Mouse (Mus musculus) kidney, embryonic 16.5 days (tissue): ENCODE measurements around the gene Cmtm2b. TPM values are rescaled to one million over a fixed set of nuclear protein-coding genes. Genes with fewer than 3 reads are reported as not detected.
"Not testable (repeated sequence)": the region's sequence is repeated elsewhere in the genome, so short reads cannot be mapped to it uniquely, and the experiment has no call there.

Experiments used
- ATAC-seq: fragments of 200-750 bp; cut with Nextera tagmentation; 2 replicates; pipeline ENCODE4 v1.8.0; 2017; ENCODE audit warnings: moderate TSS enrichment; ENCODE audit not compliant: low FRiP score, low TSS enrichment
- H3K27ac ChIP-seq: fragments of 300-500 bp; sonication (generic); 2 replicates; pipeline ENCODE4 v1.5.1; 2014; ENCODE audit warnings: low read length
- H3K27me3 ChIP-seq: fragments of 300-500 bp; sonication (generic); 2 replicates; pipeline ENCODE4 v1.6.1; 2014; ENCODE audit warnings: low read length, control low read depth, mixed read lengths; ENCODE audit not compliant: insufficient read depth
- H3K36me3 ChIP-seq: fragments of 300-500 bp; sonication (generic); 2 replicates; pipeline ENCODE4 v1.6.1; 2014; ENCODE audit warnings: low read length, control low read depth, mixed read lengths; ENCODE audit not compliant: insufficient read depth
- H3K4me1 ChIP-seq: fragments of 300-500 bp; sonication (generic); 2 replicates; pipeline ENCODE4 v1.6.1; 2014; ENCODE audit warnings: low read length, control low read depth, mixed read lengths; ENCODE audit not compliant: insufficient read depth
- H3K4me2 ChIP-seq: fragments of 300-500 bp; sonication (generic); replicated peaks from 2 replicates; pipeline ENCODE4 v1.6.1; 2014; ENCODE audit warnings: low read depth, low read length
- H3K4me3 ChIP-seq: fragments of 300-500 bp; sonication (generic); 2 replicates; pipeline ENCODE4 v1.5.1; 2014; ENCODE audit warnings: mild to moderate bottlenecking, low read length
- H3K9ac ChIP-seq: fragments of 300-500 bp; sonication (generic); replicated peaks from 2 replicates; pipeline ENCODE4 v1.6.1; 2014; ENCODE audit warnings: low read length
- H3K9me3 ChIP-seq: fragments of 300-500 bp; sonication (generic); 2 replicates; pipeline ENCODE4 v1.6.1; 2016; ENCODE audit warnings: low read length, control low read depth
- WGBS: fragments of 180-500 bp; shearing (Covaris S2); extraction: QIAGEN DNeasy Blood & Tissue Kit; methylation state at CpG from one replicate; pipeline ENCODE4 v1.1.7; 2014; 5-methylcytosine and 5-hydroxymethylcytosine counted together
- polyA plus RNA-seq: library from polyadenylated mRNA; unstranded; fragments of >200 nt; fragmentation: Nextera tagmentation; extraction: Ambion mirVana; gene quantifications from 2 replicates; pipeline ENCODE4 v1.2.1, GENCODE M21; 2015

Cmtm2b gene
- not detected in 2 replicates for polyA plus RNA-seq

DNA sequence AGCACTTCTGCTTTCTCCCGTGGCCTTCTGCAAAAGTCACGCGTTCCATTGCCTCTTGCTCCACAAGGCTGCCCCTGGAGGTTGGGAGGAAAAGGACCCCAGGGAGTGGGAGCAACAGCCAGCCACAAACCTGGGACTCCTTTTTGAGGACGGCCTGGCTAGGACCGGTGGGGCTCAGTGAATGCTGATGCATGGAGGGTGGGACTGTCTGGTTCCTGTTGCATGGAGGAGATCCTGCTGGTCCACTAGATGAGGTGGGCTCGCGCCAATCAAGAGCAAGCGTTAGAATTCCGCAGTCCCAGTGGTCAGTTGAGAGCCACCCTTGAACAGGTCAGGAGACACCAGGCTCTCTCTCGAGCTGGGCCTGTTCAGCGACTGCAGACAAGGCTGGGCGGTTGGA lies at the start of gene Cmtm2b:
Cmtm2b (plus strand) TSS at position 301 of the 400 bp plus-strand sequence.
- WGBS = 85% methylated on average over 12 of the region's 12 CpGs
- not testable (repeated sequence) for H3K27me3 ChIP-seq, ATAC-seq, H3K9me3 ChIP-seq, H3K4me2 ChIP-seq, H3K36me3 ChIP-seq, H3K4me1 ChIP-seq, H3K9ac ChIP-seq, H3K4me3 ChIP-seq, H3K27ac ChIP-seq

- WGBS = 86% methylated on average over 12 of the region's 12 CpGs
- H3K9ac ChIP-seq, H3K27me3 ChIP-seq, H3K9me3 ChIP-seq, ATAC-seq, H3K27ac ChIP-seq, H3K4me3 ChIP-seq, H3K36me3 ChIP-seq, H3K4me1 ChIP-seq, H3K4me2 ChIP-seq: not testable (repeated sequence)
Observed at GRCm38 (mm10) chr8:104293081-104293480, 28.9 kb upstream of the Cmtm2b start, which contains the start of gene Cmtm2a. Gene Cmtm2a (minus strand): TSS chr8:104293181.

- ATAC-seq = no peak
- Histone ChIP-seq H3K27ac (no peak overlapping the region), H3K36me3 (no peaks in the 10 kb centered on the region), H3K27me3 (no peaks in the 10 kb centered on the region), H3K4me3 (no peak overlapping the region), H3K4me2 (no peak overlapping the region), H3K9ac (no peak overlapping the region), H3K9me3 (no peaks in the 10 kb centered on the region), H3K4me1 (no peaks in the 10 kb centered on the region)
- 89% methylated on average over 1 of the region's 1 CpGs for WGBS
Observed at GRCm38 (mm10) chr8:104294396-104294795, 27.6 kb upstream of the Cmtm2b start.

- not testable (repeated sequence) for H3K4me3 ChIP-seq, H3K9me3 ChIP-seq, H3K4me1 ChIP-seq, H3K27ac ChIP-seq, H3K9ac ChIP-seq, ATAC-seq, H3K27me3 ChIP-seq, H3K36me3 ChIP-seq, H3K4me2 ChIP-seq
- 12% methylated on average over 3 of the region's 3 CpGs for WGBS
Observed at GRCm38 (mm10) chr8:104301577-104301976, 20.5 kb upstream of the Cmtm2b start.

- H3K9me3 ChIP-seq, H3K4me3 ChIP-seq, H3K4me1 ChIP-seq, ATAC-seq, H3K27ac ChIP-seq, H3K36me3 ChIP-seq, H3K9ac ChIP-seq, H3K4me2 ChIP-seq, H3K27me3 ChIP-seq: not testable (repeated sequence)
- WGBS = 85% methylated on average over 4 of the region's 4 CpGs
Observed at GRCm38 (mm10) chr8:104302536-104302935, 19.5 kb upstream of the Cmtm2b start.

DNA sequence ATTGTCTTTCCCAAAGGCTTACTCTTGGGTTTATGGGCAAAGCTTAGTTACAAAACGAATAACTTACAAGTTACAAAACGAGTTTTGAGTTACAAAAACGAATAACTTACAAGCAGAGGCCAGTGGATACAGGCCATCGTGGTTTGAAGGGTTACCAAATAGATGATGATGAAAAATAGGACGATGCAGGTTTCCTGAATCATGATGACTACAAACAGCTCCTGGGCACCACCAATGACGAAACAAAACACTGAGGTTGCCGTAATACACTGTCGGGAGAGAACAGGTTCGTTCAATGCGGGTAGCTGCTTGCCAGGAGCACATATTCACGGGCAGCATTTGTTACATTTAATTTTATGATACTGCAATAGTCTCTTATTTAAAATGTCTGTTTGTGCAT lies 17.1 kb upstream of the Cmtm2b start:
- no peak for ATAC-seq
- H3K4me3 ChIP-seq = no peak overlapping the region
- H3K9me3 ChIP-seq = no peaks in the 10 kb centered on the region
- WGBS = 84% methylated on average over 11 of the region's 11 CpGs
- H3K36me3 ChIP-seq = no peaks in the 10 kb centered on the region
- H3K27ac ChIP-seq = no peak overlapping the region
- no peaks in the 10 kb centered on the region for H3K27me3 ChIP-seq
- H3K4me2 ChIP-seq = no peak overlapping the region
- H3K4me1 ChIP-seq = no peaks in the 10 kb centered on the region
- H3K9ac ChIP-seq = no peak overlapping the region

DNA sequence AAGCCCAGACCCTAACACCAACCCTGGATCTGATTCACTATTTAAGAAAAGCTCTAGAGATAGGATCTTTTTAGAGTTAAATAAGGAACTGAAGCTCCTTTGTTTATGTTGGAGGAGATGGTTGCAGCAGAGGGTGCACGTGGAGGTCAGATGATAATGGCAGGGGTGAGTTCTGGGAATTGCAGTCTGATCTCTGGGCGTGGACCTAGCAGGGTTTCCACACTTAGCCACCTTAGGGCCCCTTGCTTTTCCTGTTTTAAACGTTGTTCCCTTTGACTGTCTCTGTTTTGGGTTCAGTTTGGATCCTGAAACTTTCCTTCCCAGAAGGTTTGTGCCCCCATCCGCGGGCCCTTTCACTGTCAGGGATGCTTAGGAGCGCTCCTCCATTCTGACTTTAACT lies 13.7 kb upstream of the Cmtm2b start:
- not testable (repeated sequence) for H3K4me1 ChIP-seq, H3K27ac ChIP-seq, H3K9ac ChIP-seq, H3K4me2 ChIP-seq, ATAC-seq, H3K4me3 ChIP-seq, H3K9me3 ChIP-seq, H3K36me3 ChIP-seq, H3K27me3 ChIP-seq
- 46% methylated on average over 6 of the region's 6 CpGs for WGBS

DNA sequence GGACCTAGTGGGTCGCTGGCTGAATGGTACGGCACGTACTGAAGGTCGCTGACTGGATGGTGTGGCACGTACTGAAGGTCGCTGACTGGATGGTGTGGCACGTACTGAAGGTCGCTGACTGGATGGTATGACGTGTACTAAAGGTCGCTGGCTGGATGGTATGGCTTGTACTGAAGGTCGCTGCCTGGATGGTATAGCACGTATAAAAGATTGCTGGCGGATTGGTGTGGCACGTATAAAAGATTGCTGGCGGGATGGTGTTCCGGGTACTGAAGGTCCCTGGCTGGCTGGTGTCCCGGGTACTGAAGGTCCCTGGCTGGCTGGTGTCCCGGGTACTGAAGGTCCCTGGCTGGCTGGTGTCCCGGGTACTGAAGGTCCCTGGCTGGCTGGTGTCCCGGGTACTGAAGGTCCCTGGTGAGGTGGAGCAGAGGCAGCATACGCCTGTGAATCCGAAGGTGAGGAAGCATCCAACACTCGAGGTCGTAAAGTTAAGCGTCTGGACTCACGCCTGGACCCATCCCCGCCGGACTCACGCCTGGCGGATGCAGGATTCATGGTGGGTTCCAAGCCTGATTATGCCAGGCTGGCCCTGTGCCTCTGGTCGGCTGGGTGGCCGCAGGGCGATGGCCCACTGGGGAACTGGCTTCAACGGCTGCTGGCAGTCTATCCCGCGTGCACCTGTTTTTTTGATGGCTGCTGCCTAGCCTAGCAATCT lies 12.4 kb upstream of the Cmtm2b start, which contains the start of the genes Gm45711 and Cmtm1:
Gm45711 (minus strand) TSS at position 641 of the 715 bp plus-strand sequence.
Cmtm1 (minus strand) TSS at position 705 of the 715 bp plus-strand sequence.
- not testable (repeated sequence) for H3K9ac ChIP-seq, H3K36me3 ChIP-seq, H3K4me3 ChIP-seq, ATAC-seq, H3K4me1 ChIP-seq, H3K4me2 ChIP-seq, H3K27ac ChIP-seq, H3K27me3 ChIP-seq, H3K9me3 ChIP-seq
- WGBS = 87% methylated on average over 36 of the region's 36 CpGs

DNA sequence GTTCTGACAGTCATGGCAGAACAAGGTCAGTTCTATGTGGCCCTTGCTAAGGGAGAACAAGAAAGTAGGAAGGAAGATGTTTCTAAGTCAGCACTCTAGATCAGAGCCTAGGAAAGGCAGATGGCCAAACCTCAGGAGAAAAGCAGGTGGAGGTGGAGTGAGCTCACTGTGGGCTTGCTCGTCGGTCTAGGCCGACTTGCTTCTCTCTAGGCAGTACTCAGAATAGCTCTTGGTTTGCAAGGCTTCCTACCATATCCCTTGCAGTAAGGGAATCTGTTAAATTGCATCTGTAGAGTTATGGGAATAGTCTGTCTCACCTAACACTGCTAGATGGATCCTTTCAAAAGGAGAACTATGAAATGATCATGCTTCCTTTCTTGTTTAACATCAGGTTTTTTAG lies 10.0 kb upstream of the Cmtm2b start:
- not testable (repeated sequence) for H3K4me3 ChIP-seq, ATAC-seq, H3K27ac ChIP-seq, H3K4me2 ChIP-seq, H3K9me3 ChIP-seq, H3K9ac ChIP-seq, H3K27me3 ChIP-seq, H3K4me1 ChIP-seq, H3K36me3 ChIP-seq
- WGBS = 81% methylated on average over 3 of the region's 3 CpGs

DNA sequence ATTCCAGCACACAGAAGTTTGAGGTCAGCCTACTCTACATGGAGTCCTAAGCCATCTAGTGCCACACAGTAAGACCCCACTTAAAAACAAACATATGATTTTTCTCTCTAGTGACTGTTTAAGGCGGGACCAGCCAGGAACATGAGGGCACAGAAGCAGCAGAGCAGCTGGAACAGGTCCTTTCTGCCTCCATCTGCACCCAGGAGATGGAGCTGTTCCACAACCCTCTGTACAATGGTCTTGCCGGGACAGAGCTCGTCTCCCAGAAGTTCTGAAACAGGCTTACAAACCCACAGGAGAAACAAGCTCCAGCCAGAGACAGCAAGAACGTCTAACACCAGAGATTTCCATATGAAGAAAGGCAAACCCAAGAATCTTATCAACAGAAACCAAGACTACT lies 8.7 kb upstream of the Cmtm2b start:
- no peak for ATAC-seq
- no peaks in the 10 kb centered on the region for H3K27me3 ChIP-seq
- H3K9ac ChIP-seq = no peak overlapping the region
- no peaks in the 10 kb centered on the region for H3K36me3 ChIP-seq
- no peak overlapping the region for H3K4me3 ChIP-seq
- WGBS = 65% methylated on average over 4 of the region's 4 CpGs
- H3K27ac ChIP-seq = no peak overlapping the region
- H3K4me1 ChIP-seq = no peaks in the 10 kb centered on the region
- no peaks in the 10 kb centered on the region for H3K9me3 ChIP-seq
- H3K4me2 ChIP-seq = no peak overlapping the region
